Mouse (Mus musculus): ENCODE data around the gene Olfr996.
"Not testable (repeated sequence)": the region's sequence is repeated elsewhere in the genome, so short reads cannot be mapped to it uniquely, and the experiment has no call there.

Olfr996 gene

DNA sequence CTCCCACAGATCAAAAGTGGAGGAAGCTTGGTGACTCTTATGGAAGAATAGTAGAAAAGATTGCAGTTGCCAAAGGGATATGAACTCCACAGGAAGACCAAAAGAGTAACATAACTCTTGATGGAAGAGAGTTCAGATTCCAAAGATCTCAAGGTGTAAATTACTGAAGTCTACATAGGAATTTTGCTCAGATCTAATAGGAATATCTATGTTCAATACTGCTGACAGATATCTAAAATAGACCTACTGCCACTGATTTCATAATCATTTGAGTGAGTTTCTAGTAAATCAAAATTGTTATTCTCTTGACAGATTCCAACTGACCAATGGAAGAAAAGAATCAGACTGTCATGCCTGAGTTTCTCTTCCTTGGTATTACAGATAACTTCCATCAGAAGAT lies at the start of gene Olfr996:
Gene Olfr996, plus strand, starts transcription at position 301 of the 400 bp plus-strand sequence.
- DNase-seq = no peak

DNA sequence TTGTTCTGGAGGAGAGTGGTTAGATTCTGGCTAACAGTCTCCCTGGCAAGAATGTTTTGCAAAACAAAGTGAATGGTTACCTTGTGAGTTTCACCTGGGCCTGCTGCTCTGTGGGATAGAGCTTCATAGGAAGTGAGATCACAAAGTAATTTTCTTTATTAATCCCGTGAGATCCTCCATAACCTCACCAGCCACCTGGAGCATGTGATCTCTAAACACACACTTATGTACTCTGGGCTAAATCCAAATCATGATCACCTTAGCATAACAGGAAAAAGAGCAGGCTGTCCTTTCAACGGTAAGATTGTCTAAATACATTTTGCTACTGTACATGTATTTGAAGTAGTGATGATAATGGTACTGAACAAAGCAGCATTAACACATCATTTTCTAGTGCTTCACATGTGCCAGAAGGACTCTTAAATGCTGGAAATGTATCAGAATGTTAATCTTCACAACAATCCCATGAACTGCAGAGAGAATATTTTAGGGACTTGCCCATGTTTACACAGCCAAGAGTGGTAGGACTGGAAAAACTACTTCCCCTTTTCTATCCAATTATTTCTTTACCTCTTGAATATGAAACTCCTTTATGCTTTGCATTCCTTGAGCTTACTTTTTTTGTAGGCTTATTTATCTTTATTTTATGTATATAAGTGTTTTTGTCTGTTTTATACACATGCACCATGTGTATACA lies 46.8 kb upstream of the Olfr996 start:
- DNase-seq = peak; percentile 23

DNA sequence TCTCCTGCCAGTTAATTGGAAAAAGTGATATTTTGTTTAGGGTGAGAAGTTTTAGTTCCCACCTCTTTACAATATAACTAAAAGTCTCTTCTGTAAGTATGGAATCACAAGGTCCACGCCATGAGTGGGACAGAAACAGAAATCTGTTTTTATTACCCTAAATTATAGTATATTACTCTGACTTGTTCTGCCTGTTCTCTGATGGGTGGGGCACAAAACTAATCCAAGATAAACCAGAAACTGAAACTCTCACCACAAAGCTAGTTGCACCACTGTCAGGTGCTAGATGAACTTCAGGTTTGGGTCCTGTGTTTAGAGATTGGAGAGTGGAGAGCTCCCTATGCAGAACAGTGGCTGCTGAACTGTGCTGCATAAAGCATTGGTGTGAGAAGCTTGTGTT lies 45.1 kb upstream of the Olfr996 start:
- DNase-seq = peak; percentile 3

DNA sequence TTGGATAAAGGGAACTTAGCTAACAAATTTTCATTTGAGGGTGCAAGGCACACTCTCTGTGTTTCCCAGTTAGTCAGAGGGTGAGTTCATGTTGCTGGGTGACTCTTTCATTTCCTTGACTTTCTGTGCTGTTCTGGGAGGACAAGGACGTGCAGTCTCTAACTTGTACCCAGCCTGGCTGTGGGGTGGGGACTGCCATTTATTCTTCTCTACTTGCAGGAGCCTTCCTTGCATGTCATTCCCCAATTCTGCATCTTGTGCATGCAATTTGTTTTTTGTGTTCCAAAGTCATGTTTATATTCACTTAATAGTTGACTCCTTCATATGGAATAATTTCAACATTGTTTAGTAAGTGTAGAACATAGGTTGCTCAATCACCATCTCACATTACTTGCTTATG lies 24.2 kb upstream of the Olfr996 start:
- no peak for DNase-seq

DNA sequence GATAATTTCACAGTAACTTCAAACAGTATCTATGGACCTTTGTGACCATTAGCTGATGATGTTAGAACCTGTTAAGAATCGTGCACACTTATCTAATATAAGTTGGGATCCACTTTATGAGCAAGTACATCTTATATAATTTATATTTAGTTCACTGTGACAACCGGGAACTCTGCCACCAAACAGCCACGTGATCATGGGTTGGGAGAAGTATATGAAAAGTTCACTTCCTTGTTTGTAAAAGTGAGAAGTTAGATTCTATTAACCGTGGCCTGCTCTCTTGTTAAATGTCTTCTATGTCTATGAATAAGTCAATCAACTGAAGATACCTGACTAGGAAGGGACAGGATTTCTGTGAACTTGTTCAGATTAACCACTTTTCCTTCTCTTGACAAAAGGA lies 18.8 kb upstream of the Olfr996 start:
- peak; percentile 35 for DNase-seq

DNA sequence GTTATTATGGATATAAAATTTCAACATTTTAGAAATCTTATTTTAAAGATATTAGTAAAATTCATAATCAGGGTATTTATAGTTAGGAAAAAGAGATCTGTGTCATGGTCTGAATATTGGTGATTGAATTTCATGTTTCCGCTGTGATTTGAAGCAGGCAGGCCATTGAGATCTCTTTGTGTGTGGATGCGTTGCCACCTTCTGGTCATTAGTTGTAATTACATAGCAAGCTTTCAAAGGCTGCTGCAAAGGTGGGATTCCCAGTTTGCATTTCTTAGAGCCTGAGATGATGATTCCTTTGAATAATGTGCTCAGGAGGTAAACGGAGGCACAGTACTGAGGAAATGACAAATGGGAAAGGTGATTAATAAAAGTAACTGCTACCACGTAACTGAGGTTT lies 17.8 kb upstream of the Olfr996 start:
- peak; percentile 63 for DNase-seq

DNA sequence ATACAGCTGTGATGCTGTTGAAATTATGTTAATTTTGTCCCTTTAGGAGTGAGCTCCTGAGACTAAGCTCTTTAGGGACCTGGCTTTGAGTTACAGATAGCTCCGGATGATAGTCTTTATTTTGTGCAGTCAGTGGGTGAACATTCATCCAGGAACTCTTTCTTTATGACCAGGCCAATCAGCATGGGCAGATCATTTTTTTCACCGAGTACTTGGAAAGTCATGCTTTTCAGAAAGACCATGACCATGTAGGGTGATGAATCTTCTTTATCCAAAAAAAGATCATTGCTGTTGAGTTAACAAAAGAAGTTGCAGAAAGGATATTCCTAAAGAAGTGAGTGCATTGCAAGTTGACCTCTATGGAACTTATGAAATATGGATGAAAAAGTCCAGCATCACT lies 9.6 kb downstream of the Olfr996 start, which contains the start of gene Olfr998:
Gene Olfr998, plus strand, starts transcription at position 301 of the 400 bp plus-strand sequence.
- DNase-seq = not testable (repeated sequence)

DNA sequence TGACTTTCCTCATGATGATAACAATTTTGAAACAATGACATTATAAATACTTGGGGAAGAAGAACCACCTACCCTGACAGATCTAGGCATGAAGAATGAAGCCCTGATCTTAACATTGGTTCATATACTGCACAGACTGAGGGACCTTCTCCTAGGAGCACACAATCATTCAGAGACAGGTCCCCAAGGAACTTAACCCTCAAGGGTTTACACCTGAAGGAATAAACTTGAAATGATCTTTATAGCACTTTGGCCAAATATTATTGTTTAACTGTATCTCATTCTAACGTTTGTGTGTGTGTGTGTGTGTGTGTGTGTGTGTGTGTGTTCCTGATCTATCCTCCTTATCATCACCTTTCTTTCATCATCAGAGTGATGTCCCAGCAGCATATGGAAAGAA lies 32.8 kb downstream of the Olfr996 start, which contains the start of gene Olfr1000:
Gene Olfr1000, minus strand, starts transcription at position 101 of the 400 bp plus-strand sequence.
- no peak for DNase-seq
